Mouse (Mus musculus): ENCODE results near the gene Eva1c. TPM values are rescaled to one million over a fixed set of nuclear protein-coding genes. Genes with fewer than 3 reads are reported as not detected.

Gene Eva1c
- total RNA-seq, 1 experiment, result 2.0 TPM

GRCm38 (mm10) chr16:90946977-90947376, 120.5 kb downstream of the Eva1c start:
- in situ Hi-C loops (cut with MboI; ENCODE audit: low sequenced_read_pairs in 2 of 2, unreplicated experiment in 2 of 2), result no loop called here
- TF ChIP-seq MAFK (IDR thresholded peaks at IDR 0.05; ENCODE audit: insufficient read depth, low read depth, low read length) (no peak), ZC3H11A (IDR thresholded peaks at IDR 0.05; ENCODE audit: borderline replicate concordance, low read depth, low read length) (no peak), CHD2 (IDR thresholded peaks at IDR 0.05; ENCODE audit: low read depth, low read length) (no peak)
- H3K4me3 ChIP-seq (ENCODE audit: insufficient read depth in 1 of 2, low read depth in 1 of 2, low read length in 2 of 2, poor library complexity in 1 of 2, severe bottlenecking in 1 of 2), result no peak overlapping the region

DNA sequence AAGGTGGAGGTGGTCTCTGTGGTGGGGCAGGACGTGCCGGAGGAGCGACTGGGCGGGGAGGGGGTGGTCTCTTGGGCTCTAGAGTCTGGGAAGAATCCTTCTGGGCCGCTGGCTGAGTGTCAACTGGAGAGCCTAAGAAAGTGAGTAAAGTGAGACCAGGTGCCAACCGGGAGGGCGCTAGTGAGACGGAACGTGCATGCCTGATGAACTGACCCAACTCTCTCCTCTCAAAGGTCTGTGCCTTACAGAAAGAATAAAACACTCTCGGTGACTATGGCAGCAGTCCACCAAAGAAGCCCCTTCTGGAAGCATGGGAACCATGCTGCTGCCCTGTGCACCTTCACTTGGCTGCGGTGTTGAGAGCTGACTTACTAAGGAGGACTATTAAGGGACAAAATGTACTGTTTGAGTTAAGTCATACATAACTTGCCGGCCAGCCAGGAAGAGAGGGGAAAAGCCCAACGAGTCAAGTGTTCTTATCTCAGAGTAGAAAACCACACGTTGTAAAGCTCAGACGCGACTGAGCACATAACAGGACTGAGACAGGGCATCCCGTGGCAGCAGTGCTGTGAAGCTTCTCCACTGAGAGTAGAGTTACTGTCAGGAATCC, 123.9 kb downstream of the Eva1c start:
- Histone ChIP-seq H3K9me3 (ENCODE audit: control insufficient read depth, insufficient read depth, low read depth, low read length) (no peaks in the 10 kb centered on the region), H3K4me1 (ENCODE audit: control insufficient read depth in 2 of 2, insufficient read depth in 2 of 2, low read length in 2 of 2, poor library complexity in 1 of 2) (no peaks in the 10 kb centered on the region), H3K27ac (ENCODE audit: insufficient read depth, low read depth, low read length, poor library complexity, severe bottlenecking) (no peak overlapping the region), H3K4me3 (ENCODE audit: insufficient read depth in 1 of 2, low read depth in 1 of 2, low read length in 2 of 2, poor library complexity in 1 of 2, severe bottlenecking in 1 of 2) (no peak overlapping the region), H3K36me3 (ENCODE audit: control insufficient read depth, insufficient read depth, low read length, poor library complexity, severe bottlenecking) (no peaks in the 10 kb centered on the region), H3K9ac (ENCODE audit: insufficient read depth, low read depth, low read length, poor library complexity, severe bottlenecking) (no peak overlapping the region)
- TF ChIP-seq ZNF384 (IDR thresholded peaks at IDR 0.05; ENCODE audit: low read depth, low read length), result no peak
- no peak for DNase-seq (ENCODE audit: low read depth, low spot score)
- in situ Hi-C loops (cut with MboI; ENCODE audit: low sequenced_read_pairs in 2 of 2, unreplicated experiment in 2 of 2), result no loop called here

More at GRCm38 (mm10) chr16:90946977-90947376, 120.5 kb downstream of the Eva1c start:
- H3K9ac ChIP-seq (ENCODE audit: insufficient read depth, low read depth, low read length, poor library complexity, severe bottlenecking), result no peak overlapping the region
- no peaks in the 10 kb centered on the region for H3K9me3 ChIP-seq (ENCODE audit: control insufficient read depth, insufficient read depth, low read depth, low read length)
- no peak overlapping the region for H3K27ac ChIP-seq (ENCODE audit: insufficient read depth, low read depth, low read length, poor library complexity, severe bottlenecking)
- DNase-seq (ENCODE audit: low read depth, low spot score), result no peak
- no peaks in the 10 kb centered on the region for H3K36me3 ChIP-seq (ENCODE audit: control insufficient read depth, insufficient read depth, low read length, poor library complexity, severe bottlenecking)
- H3K4me1 ChIP-seq (ENCODE audit: control insufficient read depth in 2 of 2, insufficient read depth in 2 of 2, low read length in 2 of 2, poor library complexity in 1 of 2), result no peaks in the 10 kb centered on the region

GRCm38 (mm10) chr16:90953147-90953546, 126.6 kb downstream of the Eva1c start:
- Histone ChIP-seq H3K36me3 (ENCODE audit: control insufficient read depth, insufficient read depth, low read length, poor library complexity, severe bottlenecking) (no peaks in the 10 kb centered on the region), H3K4me3 (ENCODE audit: insufficient read depth in 1 of 2, low read depth in 1 of 2, low read length in 2 of 2, poor library complexity in 1 of 2, severe bottlenecking in 1 of 2) (no peak overlapping the region), H3K4me1 (ENCODE audit: control insufficient read depth in 2 of 2, insufficient read depth in 2 of 2, low read length in 2 of 2, poor library complexity in 1 of 2) (no peaks in the 10 kb centered on the region), H3K9me3 (ENCODE audit: control insufficient read depth, insufficient read depth, low read depth, low read length) (no peaks in the 10 kb centered on the region), H3K9ac (ENCODE audit: insufficient read depth, low read depth, low read length, poor library complexity, severe bottlenecking) (no peak overlapping the region), H3K27ac (ENCODE audit: insufficient read depth, low read depth, low read length, poor library complexity, severe bottlenecking) (no peak overlapping the region)
- TF ChIP-seq CHD2 (IDR thresholded peaks at IDR 0.05; ENCODE audit: low read depth, low read length) (no peak), ZNF384 (IDR thresholded peaks at IDR 0.05; ENCODE audit: low read depth, low read length) (no peak), MAFK (IDR thresholded peaks at IDR 0.05; ENCODE audit: insufficient read depth, low read depth, low read length) (no peak), HCFC1 (IDR thresholded peaks at IDR 0.05; ENCODE audit: borderline replicate concordance, insufficient read depth, low read length) (no peak), ZC3H11A (IDR thresholded peaks at IDR 0.05; ENCODE audit: borderline replicate concordance, low read depth, low read length) (no peak)
- in situ Hi-C loops (cut with MboI; ENCODE audit: low sequenced_read_pairs in 2 of 2, unreplicated experiment in 2 of 2), result no loop called here
- no peak for DNase-seq (ENCODE audit: low read depth, low spot score)

GRCm38 (mm10) chr16:90953770-90954169, 127.3 kb downstream of the Eva1c start:
- DNase-seq (ENCODE audit: low read depth, low spot score), result peak; percentile 6
- H3K4me3 ChIP-seq (ENCODE audit: insufficient read depth in 1 of 2, low read depth in 1 of 2, low read length in 2 of 2, poor library complexity in 1 of 2, severe bottlenecking in 1 of 2), result no peak overlapping the region

More at GRCm38 (mm10) chr16:90953770-90954169, 127.3 kb downstream of the Eva1c start:
- Histone ChIP-seq H3K9ac (ENCODE audit: insufficient read depth, low read depth, low read length, poor library complexity, severe bottlenecking) (no peak overlapping the region), H3K27ac (ENCODE audit: insufficient read depth, low read depth, low read length, poor library complexity, severe bottlenecking) (no peak overlapping the region), H3K36me3 (ENCODE audit: control insufficient read depth, insufficient read depth, low read length, poor library complexity, severe bottlenecking) (no peaks in the 10 kb centered on the region), H3K4me1 (ENCODE audit: control insufficient read depth in 2 of 2, insufficient read depth in 2 of 2, low read length in 2 of 2, poor library complexity in 1 of 2) (no peaks in the 10 kb centered on the region), H3K9me3 (ENCODE audit: control insufficient read depth, insufficient read depth, low read depth, low read length) (no peaks in the 10 kb centered on the region)
- in situ Hi-C loops (cut with MboI; ENCODE audit: low sequenced_read_pairs in 2 of 2, unreplicated experiment in 2 of 2), result no loop called here
- TF ChIP-seq MAFK (IDR thresholded peaks at IDR 0.05; ENCODE audit: insufficient read depth, low read depth, low read length) (no peak), ZNF384 (IDR thresholded peaks at IDR 0.05; ENCODE audit: low read depth, low read length) (no peak), ZC3H11A (IDR thresholded peaks at IDR 0.05; ENCODE audit: borderline replicate concordance, low read depth, low read length) (no peak), CHD2 (IDR thresholded peaks at IDR 0.05; ENCODE audit: low read depth, low read length) (no peak), HCFC1 (IDR thresholded peaks at IDR 0.05; ENCODE audit: borderline replicate concordance, insufficient read depth, low read length) (no peak)

Other genes starting within 250 kb of the Eva1c start
- 21.3 and 22.4 TPM in 2 replicates for gene Mis18a, start 99.3 kb upstream of the Eva1c start, total RNA-seq (2012; rRNA removed)
- 0.32 TPM in 1 of 2 replicates, not detected in the other for gene Mrap, start 88.5 kb upstream of the Eva1c start, total RNA-seq (2012; rRNA removed)
- gene Urb1, start 16.3 kb upstream of the Eva1c start, total RNA-seq (2012; rRNA removed), result 51.3 and 68.1 TPM in 2 replicates
- gene Cfap298, start 108.4 kb downstream of the Eva1c start, total RNA-seq (2012; rRNA removed), result 26.1 and 26.8 TPM in 2 replicates
- gene Synj1, start 184.6 kb downstream of the Eva1c start, total RNA-seq (2012; rRNA removed), result 8.0 and 8.9 TPM in 2 replicates
- gene Paxbp1, start 217.8 kb downstream of the Eva1c start, total RNA-seq (2012; rRNA removed), result 54.7 and 57.9 TPM in 2 replicates

Measured in ES-E14 (cell line).